Mouse (Mus musculus) ES-Bruce4 (cell line): ENCODE measurements around the gene Cyb561a3.

Experiments
- CTCF ChIP-seq: IDR thresholded peaks from one replicate; pipeline ENCODE4 v1.8.1; 2011; ENCODE audit warnings: low read depth, low read length
- EP300 ChIP-seq: IDR thresholded peaks from 2 replicates; pipeline ENCODE4 v1.6.1; 2011; ENCODE audit warnings: low read depth, low read length; ENCODE audit not compliant: insufficient read depth
- POLR2A ChIP-seq: IDR thresholded peaks from one replicate; pipeline ENCODE4 v1.8.1; 2011; ENCODE audit warnings: low read length; ENCODE audit not compliant: insufficient read depth

DNA sequence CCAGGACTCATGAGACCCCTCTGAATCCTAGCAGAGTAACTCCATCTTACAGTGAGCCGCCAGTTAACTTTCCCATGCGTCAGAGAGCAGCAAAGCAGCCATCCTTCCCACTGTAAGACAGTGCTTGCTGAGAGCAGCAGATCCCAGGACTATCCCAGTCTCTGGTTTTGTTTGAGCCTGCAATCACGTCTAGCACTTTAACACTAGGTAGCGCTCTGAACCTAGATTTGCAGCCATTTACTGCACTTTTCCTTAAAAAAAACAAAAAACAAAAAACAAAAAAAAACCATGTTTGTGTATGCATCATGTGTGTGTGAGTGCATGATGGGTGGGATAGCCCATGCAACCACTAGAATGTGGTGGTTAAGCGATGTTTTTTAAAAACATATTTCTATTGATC, 16.9 kb upstream of the Cyb561a3 start:
- TF ChIP-seq EP300 (no peak), CTCF (no peak), POLR2A (no peak)
